Comparison of ENCODE assay signal across 7 mouse cellular contexts in genomic region chr19:7423028-7423655, GRCm38 (mm10). TPM values are rescaled to one million over a fixed set of nuclear protein-coding genes. Genes with fewer than 3 reads are reported as not detected.
A peak's percentile ranks its signal among the peaks of the same experiment; 100 is the strongest.
DNase-seq lines count a peak whose midpoint lies in the region; ATAC-seq lines count a peak whose summit lies in the region.

No protein-coding gene starts in this region.

- H3K4me1 ChIP-seq in embryonic facial prominence, embryonic 13.5 days, result peaks cover 77% of the 10 kb centered on the region
- peaks cover 51% of the 10 kb centered on the region for H3K4me1 ChIP-seq in limb, embryonic 11.5 days (ENCODE audit: control insufficient read depth, insufficient read depth, low read length)
- H3K4me1 ChIP-seq in midbrain, embryonic 15.5 days, result peaks cover 62% of the 10 kb centered on the region
- peaks cover 62% of the 10 kb centered on the region for H3K4me1 ChIP-seq in stomach, embryonic 15.5 days

- no peaks in the 10 kb centered on the region for H3K27me3 ChIP-seq in embryonic facial prominence, embryonic 13.5 days
- no peaks in the 10 kb centered on the region for H3K27me3 ChIP-seq in limb, embryonic 11.5 days (ENCODE audit: control insufficient read depth, insufficient read depth, low read length)
- H3K27me3 ChIP-seq in midbrain, embryonic 15.5 days (replicated peaks), result no peaks in the 10 kb centered on the region
- H3K27me3 ChIP-seq in stomach, embryonic 15.5 days (replicated peaks), result no peaks in the 10 kb centered on the region

- H3K9me3 ChIP-seq in embryonic facial prominence, embryonic 13.5 days, result no peaks in the 10 kb centered on the region
- no peaks in the 10 kb centered on the region for H3K9me3 ChIP-seq in limb, embryonic 11.5 days (ENCODE audit: control insufficient read depth, low read length)
- no peaks in the 10 kb centered on the region for H3K9me3 ChIP-seq in midbrain, embryonic 15.5 days
- no peaks in the 10 kb centered on the region for H3K9me3 ChIP-seq in stomach, embryonic 15.5 days

- H3K4me3 ChIP-seq in embryonic facial prominence, embryonic 13.5 days, result peak overlapping the region; percentile 25
- H3K4me3 ChIP-seq in limb, embryonic 11.5 days (ENCODE audit: low read depth, low read length), result peak overlapping the region; percentile 12
- peak overlapping the region; percentile 26 for H3K4me3 ChIP-seq in midbrain, embryonic 15.5 days
- H3K4me3 ChIP-seq in stomach, embryonic 15.5 days (replicated peaks), result peak overlapping the region; percentile 11; the same call in 1 of the 2 replicates

- peak overlapping the region; percentile 74 for H3K4me2 ChIP-seq in embryonic facial prominence, embryonic 13.5 days
- peak overlapping the region; percentile 34; the same call in 1 of the 2 replicates for H3K4me2 ChIP-seq in limb, embryonic 11.5 days (ENCODE audit: low read depth, severe bottlenecking)
- peak overlapping the region; percentile 72 for H3K4me2 ChIP-seq in midbrain, embryonic 15.5 days
- H3K4me2 ChIP-seq in stomach, embryonic 15.5 days, result peak overlapping the region; percentile 40

- DNase-seq in adrenal gland, postnatal 36 days, result peak; percentile 87 to 89
- peak; percentile 89 for DNase-seq in heart, adult 8-10 months (ENCODE audit: low spot score)
- DNase-seq in kidney, adult 8-10 months, result peak; percentile 91 to 93
- DNase-seq in limb, embryonic 11.5 days (ENCODE audit: low spot score), result peak; percentile 64

- 22% methylated on average over 51 of the region's 51 CpGs for WGBS in embryonic facial prominence, embryonic 13.5 days
- 21% methylated on average over 51 of the region's 51 CpGs for WGBS in limb, embryonic 11.5 days
- whole genome bisulfite sequencing in midbrain, embryonic 15.5 days, result 12% methylated on average over 51 of the region's 51 CpGs
- WGBS in stomach, embryonic 15.5 days, result 26% methylated on average over 51 of the region's 51 CpGs

- peak overlapping the region; percentile 64 for H3K9ac ChIP-seq in embryonic facial prominence, embryonic 13.5 days
- peak overlapping the region; percentile 35 for H3K9ac ChIP-seq in limb, embryonic 11.5 days (ENCODE audit: low read length)
- peak overlapping the region; percentile 44 for H3K9ac ChIP-seq in midbrain, embryonic 15.5 days
- H3K9ac ChIP-seq in stomach, embryonic 15.5 days, result no peak overlapping the region

- H3K36me3 ChIP-seq in embryonic facial prominence, embryonic 13.5 days, result peaks cover 77% of the 10 kb centered on the region
- H3K36me3 ChIP-seq in limb, embryonic 11.5 days (ENCODE audit: control insufficient read depth, insufficient read depth, low read length), result peaks cover 26% of the 10 kb centered on the region
- H3K36me3 ChIP-seq in midbrain, embryonic 15.5 days (replicated peaks), result peaks cover 16% of the 10 kb centered on the region
- peaks cover 23% of the 10 kb centered on the region for H3K36me3 ChIP-seq in stomach, embryonic 15.5 days

- peak overlapping the region; percentile 65 for H3K27ac ChIP-seq in embryonic facial prominence, embryonic 13.5 days
- peak overlapping the region; percentile 30; the same call in 1 of the 2 replicates for H3K27ac ChIP-seq in limb, embryonic 11.5 days (replicated peaks; ENCODE audit: low read depth, low read length)
- H3K27ac ChIP-seq in midbrain, embryonic 15.5 days, result peak overlapping the region; percentile 84
- H3K27ac ChIP-seq in stomach, embryonic 15.5 days, result peak overlapping the region; percentile 71

- ATAC-seq in embryonic facial prominence, embryonic 13.5 days (ENCODE audit: insufficient number of reproducible peaks, insufficient read depth, low FRiP score, low TSS enrichment, low read depth), result peak; percentile 63
- 0 out of 2 replicates have a peak, but pooled peaks have one; percentile 10 for ATAC-seq in limb, embryonic 11.5 days (ENCODE audit: insufficient number of reproducible peaks, low FRiP score, low TSS enrichment, low read depth)
- ATAC-seq in midbrain, embryonic 15.5 days (replicated peaks), result peak; percentile 60
- peak; percentile 70 for ATAC-seq in stomach, embryonic 15.5 days (ENCODE audit: insufficient read depth, low FRiP score, low read depth)

RNA-seq across cellular contexts. Expression of gene 2700081O15Rik, which starts 5.7 kb away (rescaled TPM):
- 10 to 100 TPM; 22.0 to 23.7 TPM for total RNA-seq in adrenal gland, postnatal 36 days (2021)
- 10.4 and 11.8 TPM in 2 replicates for polyA plus RNA-seq in embryonic facial prominence, embryonic 13.5 days (2015; fragmentation: Nextera tagmentation; extraction: Ambion mirVana)
- total RNA-seq in heart, adult 8-10 months (2022), result 10 to 100 TPM; 11.5 to 12.0 (median 11.8) TPM
- polyA plus RNA-seq in limb, embryonic 11.5 days (2014; fragmentation: Nextera tagmentation; extraction: Ambion mirVana), result 10.4 and 10.6 TPM in 2 replicates
- 15.9 and 16.0 TPM in 2 replicates for polyA plus RNA-seq in midbrain, embryonic 15.5 days (2015; fragmentation: Nextera tagmentation; extraction: Ambion mirVana)
- 6.5 and 7.5 TPM in 2 replicates for polyA plus RNA-seq in stomach, embryonic 15.5 days (2015; fragmentation: Nextera tagmentation; extraction: Ambion mirVana)

RNA-seq across cellular contexts. Expression of gene Spindoc, which starts 40.3 kb away (rescaled TPM):
- 10 to 100 TPM; 20.4 to 23.8 TPM for total RNA-seq in adrenal gland, postnatal 36 days (2021)
- polyA plus RNA-seq in embryonic facial prominence, embryonic 13.5 days (2015; fragmentation: Nextera tagmentation; extraction: Ambion mirVana), result 30.8 and 42.4 TPM in 2 replicates
- total RNA-seq in heart, adult 8-10 months (2022), result 10 to 100 TPM; 13.3 to 15.1 (median 13.8) TPM
- polyA plus RNA-seq in limb, embryonic 11.5 days (2014; fragmentation: Nextera tagmentation; extraction: Ambion mirVana), result 35.1 and 47.9 TPM in 2 replicates
- 35.6 and 40.3 TPM in 2 replicates for polyA plus RNA-seq in midbrain, embryonic 15.5 days (2015; fragmentation: Nextera tagmentation; extraction: Ambion mirVana)
- polyA plus RNA-seq in stomach, embryonic 15.5 days (2015; fragmentation: Nextera tagmentation; extraction: Ambion mirVana), result 22.5 and 22.8 TPM in 2 replicates

RNA-seq across cellular contexts. Expression of gene Rtn3, which starts 59.9 kb away (rescaled TPM):
- total RNA-seq in adrenal gland, postnatal 36 days (2021), result 100 to 1,000 TPM; 138 to 141 TPM
- 104 and 112 TPM in 2 replicates for polyA plus RNA-seq in embryonic facial prominence, embryonic 13.5 days (2015; fragmentation: Nextera tagmentation; extraction: Ambion mirVana)
- total RNA-seq in heart, adult 8-10 months (2022), result 10 to 100 TPM; 68.0 to 76.0 (median 73.0) TPM
- 78.5 and 94.1 TPM in 2 replicates for polyA plus RNA-seq in limb, embryonic 11.5 days (2014; fragmentation: Nextera tagmentation; extraction: Ambion mirVana)
- 644 and 648 TPM in 2 replicates for polyA plus RNA-seq in midbrain, embryonic 15.5 days (2015; fragmentation: Nextera tagmentation; extraction: Ambion mirVana)
- polyA plus RNA-seq in stomach, embryonic 15.5 days (2015; fragmentation: Nextera tagmentation; extraction: Ambion mirVana), result 140 and 149 TPM in 2 replicates

Comparison
In these comparisons a context has a peak if more than half of its experiments do, and no peak if none do; other contexts are left out.
1. Peak in every context shown above with its lines: DNase-seq, ATAC-seq, H3K4me3 ChIP-seq and H3K27ac ChIP-seq.
2. ATAC-seq: peak in every context shown above with its lines; median percentile 70 in stomach, embryonic 15.5 days; 63 in embryonic facial prominence, embryonic 13.5 days; 60 in midbrain, embryonic 15.5 days; 10 in limb, embryonic 11.5 days.
3. H3K27ac ChIP-seq: peak in every context shown above with its lines; median percentile 84 in midbrain, embryonic 15.5 days; 71 in stomach, embryonic 15.5 days; 65 in embryonic facial prominence, embryonic 13.5 days; 30 in limb, embryonic 11.5 days.